Mouse (Mus musculus): ENCODE results near the gene Pla2g4e.
A peak's percentile ranks its signal among the peaks of the same experiment; 100 is the strongest.

The Pla2g4e gene

DNA sequence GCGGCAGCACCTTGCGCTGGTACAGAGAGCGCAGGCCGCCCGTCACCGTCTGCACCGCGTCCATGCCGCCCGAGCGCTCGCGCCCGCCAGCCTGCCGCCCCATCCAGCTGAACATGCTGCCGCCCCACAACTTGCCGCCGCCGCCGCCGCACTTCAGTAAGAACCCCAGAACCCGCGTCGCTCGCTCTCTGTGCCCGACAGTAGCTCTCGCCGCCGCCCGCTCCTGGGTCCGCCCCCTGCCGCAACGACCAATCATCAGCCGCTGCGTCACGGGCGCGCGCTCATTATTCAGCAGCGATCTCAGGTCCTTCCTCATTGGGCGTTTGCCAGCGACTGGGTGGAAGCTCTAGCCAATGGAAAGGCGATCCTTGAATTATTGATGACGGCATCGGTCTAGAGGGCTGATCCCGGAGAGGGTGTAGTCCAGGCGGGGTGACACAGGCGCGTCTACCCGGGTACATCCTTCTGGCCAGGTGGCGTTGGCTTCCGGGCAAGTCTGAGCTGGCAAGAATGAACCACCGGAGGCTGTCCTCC lies 90.7 kb downstream of the Pla2g4e start, which contains the start of gene Ehd4:
Gene Ehd4, minus strand, starts transcription at position 246 of the 534 bp plus-strand sequence.
- peak; percentile 98 for DNase-seq (ENCODE audit: low spot score)

DNA sequence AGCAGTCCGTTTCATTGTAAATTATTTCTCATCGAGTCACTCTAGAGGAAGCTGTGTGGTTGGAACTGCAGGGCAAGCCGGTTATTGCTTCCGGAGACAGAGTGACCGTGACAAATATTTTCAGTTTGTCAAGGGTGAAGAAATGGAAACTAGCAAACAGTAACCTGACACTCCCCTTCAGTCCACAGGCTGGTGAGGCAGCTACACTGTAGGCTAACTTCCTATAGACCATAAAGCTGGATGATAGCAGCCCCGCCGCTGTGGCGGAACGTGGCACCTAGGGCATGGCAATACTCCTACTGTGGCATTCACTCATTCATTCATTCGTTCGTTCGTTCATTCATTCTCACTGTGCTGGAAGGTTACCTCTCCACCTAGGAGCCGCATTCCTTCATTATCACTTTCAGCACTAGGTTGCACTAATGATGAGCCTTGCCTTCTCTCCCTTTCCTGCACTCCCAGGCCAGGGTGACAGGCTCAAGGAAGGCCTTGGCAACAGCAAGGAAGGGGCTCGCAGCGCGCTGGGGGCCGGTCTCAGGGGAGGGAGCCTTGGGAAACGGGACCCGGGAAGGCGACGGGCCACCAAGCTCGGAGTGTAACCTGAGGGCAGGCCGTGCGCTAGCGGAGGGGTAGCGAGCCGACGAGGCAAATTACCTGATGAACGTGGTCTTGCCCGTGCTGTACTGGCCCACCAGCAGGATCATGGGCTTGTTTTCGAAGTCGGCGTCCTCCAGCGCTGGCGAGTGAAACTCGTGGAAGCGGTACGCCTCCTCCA lies 91.4 kb downstream of the Pla2g4e start:
- peak; percentile 38 for DNase-seq (ENCODE audit: low spot score)

DNA sequence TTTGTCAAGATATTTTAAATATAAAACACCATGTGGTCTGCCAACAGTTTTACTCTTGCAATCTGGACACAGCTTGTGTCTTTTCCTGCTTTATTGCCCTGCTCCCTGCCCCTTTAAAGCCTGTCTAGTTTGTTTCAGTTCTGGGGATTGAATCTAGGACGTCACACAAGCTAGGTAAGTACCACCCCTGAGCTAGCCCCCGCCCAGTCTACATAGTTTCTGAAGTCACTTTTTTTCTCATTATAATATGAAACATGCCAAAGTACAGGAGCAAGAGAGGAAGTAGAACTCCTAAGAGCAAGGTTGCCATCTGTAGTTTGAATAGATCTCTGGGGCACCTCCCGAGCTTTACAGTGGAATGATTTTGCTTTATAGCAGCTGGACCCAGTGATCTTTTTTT lies 94.6 kb downstream of the Pla2g4e start:
- DNase-seq (ENCODE audit: low spot score): no peak

DNA sequence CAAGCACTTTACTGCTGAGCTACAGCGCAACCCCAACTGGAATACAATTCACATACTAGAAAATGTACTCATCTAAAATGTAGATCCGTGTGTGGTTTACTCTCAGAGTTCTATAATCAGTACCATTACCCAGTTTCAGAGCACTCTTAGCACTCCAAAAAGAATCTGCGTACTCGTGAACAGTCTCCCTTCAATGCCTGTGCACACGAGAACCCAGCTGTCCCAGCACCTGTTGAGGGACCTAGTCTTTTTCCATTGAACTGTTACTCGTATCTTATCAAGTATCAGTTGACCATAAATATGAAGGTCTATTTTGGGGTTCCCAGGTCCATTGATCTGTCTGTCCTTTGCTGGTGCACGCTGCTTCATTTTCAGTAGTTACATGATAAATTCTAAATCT lies 95.5 kb downstream of the Pla2g4e start:
- no peak for DNase-seq (ENCODE audit: low spot score)

DNA sequence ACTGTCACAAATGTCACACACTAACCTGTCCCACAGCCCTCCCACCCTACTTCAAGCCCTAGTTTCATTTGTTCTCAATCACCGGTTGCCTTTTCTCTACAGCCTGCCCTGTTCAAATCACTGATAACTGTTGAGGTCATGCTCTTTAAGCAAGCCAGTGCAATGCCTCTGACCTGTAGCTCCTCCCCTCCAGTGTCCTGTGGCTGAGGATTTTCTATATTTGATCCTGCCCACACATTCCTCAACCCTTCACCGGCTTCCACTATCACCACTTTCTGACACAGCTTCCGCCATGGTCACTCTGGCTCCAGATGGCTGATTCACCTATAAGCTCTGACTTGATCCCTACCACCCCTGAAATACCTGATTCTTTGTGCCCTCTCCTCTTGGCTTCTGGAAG lies 97.1 kb downstream of the Pla2g4e start:
- no peak for DNase-seq (ENCODE audit: low spot score)

- DNase-seq (ENCODE audit: low spot score): no peak
These were observed 97.8 kb downstream of the Pla2g4e start for GRCm38 (mm10) chr2:120147364-120147763.

- no peak for DNase-seq (ENCODE audit: low spot score)
These were observed 98.6 kb downstream of the Pla2g4e start for GRCm38 (mm10) chr2:120146543-120146942.

DNA sequence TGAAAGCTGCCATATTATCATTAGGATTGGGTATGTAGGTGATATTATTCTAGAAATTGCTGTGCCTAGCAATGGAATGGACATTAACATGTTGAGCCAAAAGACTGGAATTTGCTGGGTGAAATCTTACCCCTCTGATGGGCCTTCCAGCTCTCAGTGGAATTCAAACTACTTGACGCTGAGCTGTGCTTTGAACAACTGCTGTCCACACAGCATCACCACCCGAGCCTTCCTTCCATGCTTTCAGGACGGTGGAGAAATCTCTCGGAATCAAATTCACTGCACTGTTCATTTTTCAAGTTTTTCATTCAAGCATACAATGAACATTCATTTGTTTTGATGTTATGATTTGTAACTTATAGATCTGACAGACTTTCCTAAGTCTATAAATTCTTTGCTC lies 100.7 kb downstream of the Pla2g4e start:
- DNase-seq (ENCODE audit: low spot score): no peak

- DNase-seq (ENCODE audit: low spot score): no peak
These were observed 102.8 kb downstream of the Pla2g4e start for GRCm38 (mm10) chr2:120142336-120142735.

DNA sequence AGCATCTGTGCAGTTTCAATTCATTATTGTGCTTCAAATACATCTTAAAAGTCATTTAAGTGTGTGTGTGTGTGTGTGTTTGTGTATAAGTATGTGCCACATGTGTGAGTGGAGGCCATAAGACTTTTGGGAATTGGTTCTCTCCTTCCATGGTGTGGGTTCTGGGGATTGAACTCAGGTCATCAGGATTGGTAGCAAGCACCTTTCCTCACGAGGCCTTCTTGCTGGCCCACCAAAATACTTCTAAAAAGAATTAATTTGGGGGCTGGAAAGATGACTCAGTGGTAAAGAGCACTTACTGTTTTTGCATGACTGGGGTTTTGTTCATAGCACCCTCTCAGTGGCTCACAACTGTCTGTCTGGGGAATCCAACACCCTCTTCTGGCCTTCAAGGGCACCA lies 103.5 kb downstream of the Pla2g4e start:
- DNase-seq (ENCODE audit: low spot score): no peak

DNA sequence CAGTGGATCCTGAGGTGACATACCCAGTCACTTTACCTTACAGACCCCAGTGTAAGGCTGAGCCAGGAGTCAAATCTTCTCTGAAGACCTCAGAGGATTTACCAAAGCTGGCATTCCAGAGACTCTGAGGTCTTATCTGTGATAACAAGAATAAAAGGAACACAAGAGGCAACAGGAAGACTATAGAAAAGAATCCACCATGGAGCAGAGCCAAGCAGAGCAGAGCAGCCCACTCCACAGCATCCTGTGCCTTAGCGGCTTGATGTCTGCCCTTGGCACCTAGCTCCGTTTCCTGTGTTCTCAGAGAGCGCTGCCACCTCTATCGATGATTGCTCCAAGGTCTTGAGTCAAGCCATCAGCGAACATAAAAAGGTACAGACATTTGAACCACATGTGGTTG lies 104.8 kb downstream of the Pla2g4e start:
- DNase-seq (ENCODE audit: low spot score): no peak

DNA sequence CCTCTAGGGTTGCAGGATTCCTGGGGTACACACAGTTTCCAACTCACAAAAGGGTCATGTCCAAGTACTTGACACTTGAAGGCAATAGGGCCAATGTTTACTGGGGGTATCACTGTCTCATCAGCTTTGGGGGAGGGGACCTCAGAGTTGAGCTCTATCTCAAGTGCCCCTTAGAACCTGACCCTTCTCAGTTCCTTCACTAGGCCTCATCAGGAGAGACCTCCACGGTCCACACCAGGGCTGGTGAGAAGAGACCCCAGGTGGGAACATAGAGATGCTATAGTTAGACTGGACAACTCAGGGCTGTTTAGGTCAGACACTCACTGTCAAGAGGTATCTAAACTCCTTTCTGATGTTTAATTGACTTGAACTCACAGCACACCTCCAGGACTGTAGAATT lies 106.0 kb downstream of the Pla2g4e start:
- no peak for DNase-seq (ENCODE audit: low spot score)

GRCm38 (mm10) chr2:120137281-120137680 lies 107.9 kb downstream of the Pla2g4e start:
- no peak for DNase-seq (ENCODE audit: low spot score)

- no peak for DNase-seq (ENCODE audit: low spot score)
These were observed 110.6 kb downstream of the Pla2g4e start for GRCm38 (mm10) chr2:120134453-120135075.

GRCm38 (mm10) chr2:120131881-120132280 lies 113.3 kb downstream of the Pla2g4e start:
- no peak for DNase-seq (ENCODE audit: low spot score)

DNA sequence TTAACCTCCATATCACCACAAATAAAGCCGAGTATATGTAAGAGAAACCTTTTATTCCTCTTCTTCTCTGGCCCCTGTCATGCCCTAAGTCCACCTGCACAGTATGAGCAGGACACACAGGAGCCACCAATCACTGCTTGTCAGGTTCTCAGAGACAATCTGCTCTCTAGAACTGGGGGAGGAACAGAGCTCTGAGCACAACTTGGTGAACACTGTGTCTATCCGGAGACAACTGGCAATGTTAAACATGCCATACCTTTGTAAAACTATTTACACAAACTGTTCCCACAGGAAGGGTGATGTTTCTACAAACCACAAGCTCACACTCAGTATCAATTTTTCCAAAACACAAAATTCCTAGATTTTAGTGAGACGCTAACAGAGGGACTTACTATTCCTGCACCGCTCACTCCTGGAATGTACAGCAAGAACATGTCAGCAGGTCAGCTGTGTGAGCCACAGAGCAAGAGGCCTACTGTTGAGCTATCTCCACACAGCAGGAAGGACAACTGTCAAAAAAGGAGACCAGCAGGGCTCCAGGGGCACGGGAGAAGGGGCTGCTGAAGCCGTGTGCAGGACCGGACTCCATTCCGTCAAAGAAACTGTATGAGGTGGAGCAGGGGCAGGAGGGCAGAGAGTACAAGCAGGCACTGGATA lies 115.8 kb downstream of the Pla2g4e start:
- DNase-seq (ENCODE audit: low spot score): no peak

DNA sequence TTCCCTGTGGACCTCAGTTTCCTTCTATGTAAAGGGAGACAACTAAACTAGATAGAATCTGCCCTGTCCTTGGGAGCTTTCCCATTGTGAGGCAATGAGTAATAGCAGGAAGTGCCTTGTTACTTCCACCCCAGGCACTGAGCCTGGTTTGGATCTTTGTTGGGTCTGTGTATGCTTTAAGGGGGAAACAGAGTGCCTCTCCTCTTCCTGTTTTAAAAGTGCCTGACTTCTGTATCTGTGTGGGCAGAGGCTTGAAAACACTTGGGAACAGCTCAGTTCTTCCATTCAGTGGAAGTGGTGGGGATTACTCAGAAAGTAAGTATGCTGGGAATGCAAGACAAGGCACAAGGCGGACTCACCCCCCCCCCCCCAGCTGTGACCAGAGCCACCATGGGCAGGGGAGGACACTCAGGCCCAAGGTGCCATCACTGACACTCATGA lies 116.5 kb downstream of the Pla2g4e start:
- DNase-seq (ENCODE audit: low spot score): no peak

- no peak for DNase-seq (ENCODE audit: low spot score)
These were observed 117.1 kb downstream of the Pla2g4e start for GRCm38 (mm10) chr2:120128011-120128410.

- no peak for DNase-seq (ENCODE audit: low spot score)
These were observed 118.2 kb downstream of the Pla2g4e start for GRCm38 (mm10) chr2:120126901-120127300.

- DNase-seq (ENCODE audit: low spot score): no peak
These were observed 118.7 kb downstream of the Pla2g4e start for GRCm38 (mm10) chr2:120126408-120126807.

- DNase-seq (ENCODE audit: low spot score): no peak
These were observed 119.7 kb downstream of the Pla2g4e start for GRCm38 (mm10) chr2:120125461-120125860.

GRCm38 (mm10) chr2:120124946-120125345 lies 120.2 kb downstream of the Pla2g4e start:
- DNase-seq (ENCODE audit: low spot score): no peak

- no peak for DNase-seq (ENCODE audit: low spot score)
These were observed 121.0 kb downstream of the Pla2g4e start for GRCm38 (mm10) chr2:120124096-120124495.
